Mouse (Mus musculus): ENCODE measurements around the gene Cadps2. TPM values are rescaled to one million over a fixed set of nuclear protein-coding genes. Genes with fewer than 3 reads are reported as not detected.

The Cadps2 gene
- polyA plus RNA-seq, 1 experiment from 2014 or later: 6.1 TPM

DNA sequence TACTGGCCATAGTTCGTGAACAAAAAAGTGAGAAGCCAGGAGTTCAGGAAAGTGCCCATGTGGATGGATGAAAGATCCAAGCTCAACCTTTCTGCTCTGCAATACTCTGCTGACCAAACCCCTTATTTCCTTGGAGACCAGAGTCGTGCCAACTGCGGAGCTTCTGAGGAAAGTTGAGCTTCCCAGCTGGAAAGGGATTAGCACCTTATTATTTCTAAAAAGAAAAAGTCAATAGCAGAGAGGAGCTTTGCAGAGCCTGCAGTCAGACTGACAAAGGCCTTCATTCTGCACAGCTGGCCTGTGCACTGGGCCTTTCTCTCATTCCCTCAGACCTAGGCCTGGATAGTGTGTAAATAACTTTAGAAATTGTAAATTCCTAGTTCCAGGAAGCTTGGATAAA is 106.5 kb downstream of the Cadps2 start:
- WGBS: 3% methylated on average over 3 of the region's 3 CpGs
- Histone ChIP-seq H3K4me1 (ENCODE audit: control insufficient read depth, insufficient read depth, low read length) (peaks cover 3% of the 10 kb centered on the region; the same call in 1 of the 2 replicates), H3K9me3 (replicated peaks; ENCODE audit: control insufficient read depth, low read length, poor library complexity, severe bottlenecking) (no peaks in the 10 kb centered on the region), H3K4me3 (ENCODE audit: low read depth, low read length) (no peak overlapping the region), H3K4me2 (ENCODE audit: low read length) (no peak overlapping the region), H3K27me3 (ENCODE audit: control insufficient read depth, insufficient read depth, low read depth, low read length) (no peaks in the 10 kb centered on the region), H3K9ac (ENCODE audit: low read depth, low read length) (no peak overlapping the region), H3K36me3 (ENCODE audit: control insufficient read depth, insufficient read depth, low read length) (no peaks in the 10 kb centered on the region), H3K27ac (ENCODE audit: low read length) (no peak overlapping the region)
- ATAC-seq: peak; percentile 79

- no peak overlapping the region for H3K9ac ChIP-seq (ENCODE audit: low read depth, low read length)
- no peak overlapping the region for H3K27ac ChIP-seq (ENCODE audit: low read length)
- no peaks in the 10 kb centered on the region for H3K36me3 ChIP-seq (ENCODE audit: control insufficient read depth, insufficient read depth, low read length)
- no peaks in the 10 kb centered on the region for H3K27me3 ChIP-seq (ENCODE audit: control insufficient read depth, insufficient read depth, low read depth, low read length)
- 82% methylated on average over 3 of the region's 3 CpGs for WGBS
- peaks cover 3% of the 10 kb centered on the region; the same call in 1 of the 2 replicates for H3K4me1 ChIP-seq (ENCODE audit: control insufficient read depth, insufficient read depth, low read length)
- no peaks in the 10 kb centered on the region for H3K9me3 ChIP-seq (replicated peaks; ENCODE audit: control insufficient read depth, low read length, poor library complexity, severe bottlenecking)
- no peak for ATAC-seq
- H3K4me2 ChIP-seq (ENCODE audit: low read length): no peak overlapping the region
- H3K4me3 ChIP-seq (ENCODE audit: low read depth, low read length): no peak overlapping the region
Observed at GRCm38 (mm10) chr6:23728620-23729019, 110.6 kb downstream of the Cadps2 start.

- Histone ChIP-seq H3K9me3 (replicated peaks; ENCODE audit: control insufficient read depth, low read length, poor library complexity, severe bottlenecking) (0 out of 2 replicates have a peak, but pooled peaks cover 4% of the 10 kb centered on the region), H3K36me3 (ENCODE audit: control insufficient read depth, insufficient read depth, low read length) (no peaks in the 10 kb centered on the region), H3K27me3 (ENCODE audit: control insufficient read depth, insufficient read depth, low read depth, low read length) (no peaks in the 10 kb centered on the region), H3K4me2 (ENCODE audit: low read length) (no peak overlapping the region), H3K27ac (ENCODE audit: low read length) (no peak overlapping the region), H3K4me3 (ENCODE audit: low read depth, low read length) (no peak overlapping the region), H3K4me1 (ENCODE audit: control insufficient read depth, insufficient read depth, low read length) (no peaks in the 10 kb centered on the region), H3K9ac (ENCODE audit: low read depth, low read length) (no peak overlapping the region)
- no peak for ATAC-seq
- WGBS: 88% methylated on average over 4 of the region's 4 CpGs
Observed at GRCm38 (mm10) chr6:23723697-23724096, 115.5 kb downstream of the Cadps2 start.

- no peaks in the 10 kb centered on the region for H3K4me1 ChIP-seq (ENCODE audit: control insufficient read depth, insufficient read depth, low read length)
- no peak overlapping the region for H3K4me3 ChIP-seq (ENCODE audit: low read depth, low read length)
- H3K27ac ChIP-seq (ENCODE audit: low read length): no peak overlapping the region
- ATAC-seq: no peak
- H3K36me3 ChIP-seq (ENCODE audit: control insufficient read depth, insufficient read depth, low read length): no peaks in the 10 kb centered on the region
- 0 out of 2 replicates have a peak, but pooled peaks cover 4% of the 10 kb centered on the region for H3K9me3 ChIP-seq (replicated peaks; ENCODE audit: control insufficient read depth, low read length, poor library complexity, severe bottlenecking)
- H3K27me3 ChIP-seq (ENCODE audit: control insufficient read depth, insufficient read depth, low read depth, low read length): no peaks in the 10 kb centered on the region
- H3K4me2 ChIP-seq (ENCODE audit: low read length): no peak overlapping the region
- H3K9ac ChIP-seq (ENCODE audit: low read depth, low read length): no peak overlapping the region
- 96% methylated on average over 2 of the region's 2 CpGs for WGBS
Observed at GRCm38 (mm10) chr6:23720401-23720800, 118.8 kb downstream of the Cadps2 start.

DNA sequence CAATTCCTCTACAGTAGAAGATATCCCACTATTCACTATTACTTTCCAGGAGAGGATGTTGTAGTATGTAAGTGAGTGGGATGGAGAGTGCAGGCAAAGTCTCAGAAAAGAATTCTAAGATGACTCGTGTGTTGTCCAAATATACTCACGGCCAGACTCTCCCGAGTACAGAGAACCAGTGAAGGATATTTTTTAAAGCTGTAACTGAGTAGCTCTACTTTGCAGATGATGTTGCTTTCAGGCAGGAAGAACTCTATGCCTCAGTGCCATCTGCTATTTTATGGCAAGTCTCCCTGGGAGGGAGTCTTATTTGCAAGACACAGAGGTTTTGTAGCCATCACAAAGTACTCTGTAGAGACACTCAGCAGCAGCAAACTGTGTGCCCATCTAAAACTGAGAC is 131.7 kb downstream of the Cadps2 start:
- WGBS: 81% methylated on average over 3 of the region's 3 CpGs
- Histone ChIP-seq H3K36me3 (ENCODE audit: control insufficient read depth, insufficient read depth, low read length) (no peaks in the 10 kb centered on the region), H3K4me1 (ENCODE audit: control insufficient read depth, insufficient read depth, low read length) (no peaks in the 10 kb centered on the region), H3K9me3 (replicated peaks; ENCODE audit: control insufficient read depth, low read length, poor library complexity, severe bottlenecking) (no peaks in the 10 kb centered on the region), H3K4me2 (ENCODE audit: low read length) (no peak overlapping the region), H3K4me3 (ENCODE audit: low read depth, low read length) (no peak overlapping the region), H3K27me3 (ENCODE audit: control insufficient read depth, insufficient read depth, low read depth, low read length) (no peaks in the 10 kb centered on the region), H3K9ac (ENCODE audit: low read depth, low read length) (no peak overlapping the region), H3K27ac (ENCODE audit: low read length) (no peak overlapping the region)
- ATAC-seq: no peak

DNA sequence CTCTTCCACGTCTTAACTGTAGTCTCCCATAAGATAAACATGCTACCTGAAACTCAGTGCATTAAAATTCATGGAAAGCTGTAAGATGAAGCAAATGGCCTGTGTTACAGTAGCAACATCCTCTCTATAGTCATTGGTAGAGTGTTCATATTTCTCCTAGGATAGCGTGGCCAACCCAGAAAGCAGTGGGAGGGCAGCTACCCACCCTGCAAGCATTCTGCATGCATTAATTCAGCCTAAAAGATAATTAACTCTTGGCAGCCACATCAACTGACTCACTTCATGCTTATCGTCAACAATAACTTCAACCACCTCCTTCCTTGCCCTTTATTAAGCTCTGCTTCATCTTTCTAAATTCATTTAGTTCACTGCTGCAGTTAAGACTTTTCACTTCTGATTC is 138.3 kb downstream of the Cadps2 start:
- Histone ChIP-seq H3K4me3 (ENCODE audit: low read depth, low read length) (no peak overlapping the region), H3K27ac (ENCODE audit: low read length) (no peak overlapping the region), H3K9ac (ENCODE audit: low read depth, low read length) (no peak overlapping the region), H3K4me1 (ENCODE audit: control insufficient read depth, insufficient read depth, low read length) (no peaks in the 10 kb centered on the region), H3K36me3 (ENCODE audit: control insufficient read depth, insufficient read depth, low read length) (no peaks in the 10 kb centered on the region), H3K4me2 (ENCODE audit: low read length) (no peak overlapping the region), H3K27me3 (ENCODE audit: control insufficient read depth, insufficient read depth, low read depth, low read length) (no peaks in the 10 kb centered on the region), H3K9me3 (replicated peaks; ENCODE audit: control insufficient read depth, low read length, poor library complexity, severe bottlenecking) (no peaks in the 10 kb centered on the region)
- ATAC-seq: no peak
- WGBS: 64% methylated on average over 3 of the region's 3 CpGs

DNA sequence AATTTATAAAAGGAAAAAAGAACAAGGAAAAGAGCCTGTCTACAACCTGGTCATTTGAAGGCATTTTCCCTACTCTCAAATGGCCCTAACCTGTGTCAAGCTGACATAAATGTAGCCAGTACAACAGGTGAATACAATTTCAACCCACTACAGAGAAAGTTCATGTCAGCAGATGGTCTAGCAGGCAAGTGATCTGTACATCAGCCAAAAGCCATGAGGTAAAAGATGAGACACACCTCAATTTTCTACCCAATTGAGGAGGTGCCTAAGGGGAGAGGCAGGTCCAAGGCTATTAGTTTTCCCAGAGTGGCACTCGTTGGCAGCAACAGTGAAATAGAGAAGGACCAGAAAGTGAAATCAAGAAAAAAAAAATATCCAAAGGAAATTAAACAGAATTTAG is 161.0 kb downstream of the Cadps2 start:
- WGBS: 74% methylated on average over 1 of the region's 1 CpGs
- H3K27me3 ChIP-seq (ENCODE audit: control insufficient read depth, insufficient read depth, low read depth, low read length): no peaks in the 10 kb centered on the region
- ATAC-seq: no peak

DNA sequence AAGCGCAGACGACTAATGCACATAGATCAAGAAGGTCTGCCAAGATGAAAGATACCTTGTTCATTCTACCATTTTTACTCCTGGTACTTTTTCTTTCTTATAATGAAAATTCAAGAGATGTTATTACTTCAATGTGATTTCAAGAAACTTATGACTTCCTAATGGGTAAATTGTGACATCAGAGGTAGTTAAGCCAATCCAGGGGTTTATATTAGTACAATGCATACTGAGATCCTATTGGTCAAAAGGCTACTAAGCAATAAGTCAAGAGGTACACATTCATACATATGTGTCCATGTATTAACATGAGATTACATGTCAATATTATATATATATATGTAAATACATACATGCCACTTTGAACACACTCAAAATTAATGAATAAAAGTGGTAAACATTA is 184.2 kb downstream of the Cadps2 start, which contains the start of gene Rnf148:
Rnf148 (minus strand) TSS at position 101 of the 400 bp plus-strand sequence.
- no peak within 1 kb of the TSS for H3K9ac ChIP-seq (ENCODE audit: low read depth, low read length)
- 81% methylated on average over 2 of the region's 2 CpGs for WGBS
- H3K9me3 ChIP-seq (replicated peaks; ENCODE audit: control insufficient read depth, low read length, poor library complexity, severe bottlenecking): no peaks in the 10 kb centered on the region
- no peak within 1 kb of the TSS for H3K27ac ChIP-seq (ENCODE audit: low read length)
- no peak within 1 kb of the TSS for H3K4me3 ChIP-seq (ENCODE audit: low read depth, low read length)
- H3K36me3 ChIP-seq (ENCODE audit: control insufficient read depth, insufficient read depth, low read length): no peaks in the 10 kb centered on the region
- H3K4me2 ChIP-seq (ENCODE audit: low read length): no peak within 1 kb of the TSS
- H3K4me1 ChIP-seq (ENCODE audit: control insufficient read depth, insufficient read depth, low read length): no peaks in the 10 kb centered on the region
- no peak for ATAC-seq
- H3K27me3 ChIP-seq (ENCODE audit: control insufficient read depth, insufficient read depth, low read depth, low read length): no peaks in the 10 kb centered on the region

More for the DNA sequence above, 161.0 kb downstream of the Cadps2 start:
- H3K27ac ChIP-seq (ENCODE audit: low read length): no peak overlapping the region
- no peaks in the 10 kb centered on the region for H3K9me3 ChIP-seq (replicated peaks; ENCODE audit: control insufficient read depth, low read length, poor library complexity, severe bottlenecking)
- H3K9ac ChIP-seq (ENCODE audit: low read depth, low read length): no peak overlapping the region
- H3K4me2 ChIP-seq (ENCODE audit: low read length): no peak overlapping the region
- no peak overlapping the region for H3K4me3 ChIP-seq (ENCODE audit: low read depth, low read length)
- H3K36me3 ChIP-seq (ENCODE audit: control insufficient read depth, insufficient read depth, low read length): no peaks in the 10 kb centered on the region
- no peaks in the 10 kb centered on the region for H3K4me1 ChIP-seq (ENCODE audit: control insufficient read depth, insufficient read depth, low read length)

- Histone ChIP-seq H3K4me3 (ENCODE audit: low read depth, low read length) (no peak within 1 kb of the TSS), H3K9me3 (replicated peaks; ENCODE audit: control insufficient read depth, low read length, poor library complexity, severe bottlenecking) (no peaks in the 10 kb centered on the region), H3K4me2 (ENCODE audit: low read length) (no peak within 1 kb of the TSS), H3K27ac (ENCODE audit: low read length) (no peak within 1 kb of the TSS), H3K27me3 (ENCODE audit: control insufficient read depth, insufficient read depth, low read depth, low read length) (no peaks in the 10 kb centered on the region), H3K4me1 (ENCODE audit: control insufficient read depth, insufficient read depth, low read length) (no peaks in the 10 kb centered on the region), H3K36me3 (ENCODE audit: control insufficient read depth, insufficient read depth, low read length) (no peaks in the 10 kb centered on the region), H3K9ac (ENCODE audit: low read depth, low read length) (no peak within 1 kb of the TSS)
- 94% methylated on average over 2 of the region's 2 CpGs for WGBS
- ATAC-seq: no peak
Observed at GRCm38 (mm10) chr6:23650205-23650604, 189.0 kb downstream of the Cadps2 start, which contains the start of gene Rnf133. Rnf133 (minus strand) TSS chr6:23650305.

Measured in midbrain, embryonic 16.5 days (tissue).